Mouse (Mus musculus) hindbrain, embryonic 13.5 days (tissue): ENCODE results near the gene Dip2c. TPM values are rescaled to one million over a fixed set of nuclear protein-coding genes. Genes with fewer than 3 reads are reported as not detected.
A peak's percentile ranks its signal among the peaks of the same experiment; 100 is the strongest.

Experiments used
- ATAC-seq: fragments of 200-750 bp; cut with Nextera tagmentation; 2 replicates; pipeline ENCODE4 v1.8.0; 2017; ENCODE audit warnings: moderate TSS enrichment; ENCODE audit not compliant: low FRiP score
- H3K27ac ChIP-seq: fragments of 300-500 bp; sonication (generic); 2 replicates; pipeline ENCODE4 v1.5.1; 2015; ENCODE audit warnings: inconsistent platforms, mild to moderate bottlenecking, moderate library complexity
- H3K27me3 ChIP-seq: fragments of 300-500 bp; sonication (generic); 2 replicates; pipeline ENCODE4 v1.6.1; 2015; ENCODE audit warnings: mild to moderate bottlenecking, inconsistent platforms
- H3K36me3 ChIP-seq: fragments of 300-500 bp; sonication (generic); 2 replicates; pipeline ENCODE4 v1.6.1; 2015; ENCODE audit warnings: mild to moderate bottlenecking, inconsistent platforms
- H3K4me1 ChIP-seq: fragments of 300-500 bp; sonication (generic); replicated peaks from 2 replicates; pipeline ENCODE4 v1.6.1; 2015; ENCODE audit warnings: inconsistent platforms
- H3K4me2 ChIP-seq: fragments of 300-500 bp; sonication (generic); 2 replicates; pipeline ENCODE4 v1.6.1; 2015; ENCODE audit warnings: inconsistent platforms, mild to moderate bottlenecking, moderate library complexity
- H3K4me3 ChIP-seq: fragments of 300-500 bp; sonication (generic); 2 replicates; pipeline ENCODE4 v1.5.1; 2015; ENCODE audit warnings: mild to moderate bottlenecking, inconsistent platforms
- H3K9ac ChIP-seq: fragments of 300-500 bp; sonication (generic); 2 replicates; pipeline ENCODE4 v1.6.1; 2015; ENCODE audit warnings: mild to moderate bottlenecking, inconsistent platforms
- H3K9me3 ChIP-seq: fragments of 300-500 bp; sonication (generic); 2 replicates; pipeline ENCODE4 v1.6.1; 2016; ENCODE audit warnings: inconsistent platforms
- WGBS: fragments of 180-500 bp; shearing (Covaris S2); methylation state at CpG from one replicate; pipeline ENCODE4 v1.1.7; 2015; 5-methylcytosine and 5-hydroxymethylcytosine counted together
- polyA plus RNA-seq: library from polyadenylated mRNA; unstranded; fragments of >200 nt; fragmentation: Nextera tagmentation; extraction: Ambion mirVana; gene quantifications from 2 replicates; pipeline ENCODE4 v1.2.1, GENCODE M21; 2015

The Dip2c gene
- polyA plus RNA-seq, 1 experiment from 2014 or later: 10.2 TPM

GRCm38 (mm10) chr13:9430724-9431123 is 154.4 kb downstream of the Dip2c start:
- Histone ChIP-seq H3K27ac (no peak overlapping the region), H3K27me3 (no peaks in the 10 kb centered on the region), H3K36me3 (no peaks in the 10 kb centered on the region), H3K9me3 (0 out of 2 replicates have a peak, but pooled peaks cover 3% of the 10 kb centered on the region), H3K4me2 (no peak overlapping the region), H3K4me3 (no peak overlapping the region), H3K9ac (no peak overlapping the region), H3K4me1 (no peaks in the 10 kb centered on the region)
- no peak for ATAC-seq
- 95% methylated on average over 2 of the region's 2 CpGs for WGBS

- no peak for ATAC-seq
- H3K4me2 ChIP-seq: no peak overlapping the region
- no peak overlapping the region for H3K27ac ChIP-seq
- H3K36me3 ChIP-seq: no peaks in the 10 kb centered on the region
- no peak overlapping the region for H3K4me3 ChIP-seq
- H3K9ac ChIP-seq: no peak overlapping the region
- 0 out of 2 replicates have a peak, but pooled peaks cover 3% of the 10 kb centered on the region for H3K9me3 ChIP-seq
- no peaks in the 10 kb centered on the region for H3K4me1 ChIP-seq
- H3K27me3 ChIP-seq: no peaks in the 10 kb centered on the region
These were observed 155.1 kb downstream of the Dip2c start for GRCm38 (mm10) chr13:9431441-9431840.

- no peaks in the 10 kb centered on the region for H3K9me3 ChIP-seq
- WGBS: 90% methylated on average over 4 of the region's 4 CpGs
- H3K27me3 ChIP-seq: no peaks in the 10 kb centered on the region
- no peaks in the 10 kb centered on the region for H3K4me1 ChIP-seq
- H3K27ac ChIP-seq: no peak overlapping the region
- H3K4me2 ChIP-seq: no peak overlapping the region
- no peak for ATAC-seq
- no peak overlapping the region for H3K9ac ChIP-seq
- H3K36me3 ChIP-seq: no peaks in the 10 kb centered on the region
- no peak overlapping the region for H3K4me3 ChIP-seq
These were observed 166.7 kb downstream of the Dip2c start for GRCm38 (mm10) chr13:9443066-9443465.

- H3K27me3 ChIP-seq: no peaks in the 10 kb centered on the region
- H3K4me3 ChIP-seq: no peak overlapping the region
- no peak for ATAC-seq
- H3K9me3 ChIP-seq: no peaks in the 10 kb centered on the region
- no peaks in the 10 kb centered on the region for H3K4me1 ChIP-seq
- H3K27ac ChIP-seq: no peak overlapping the region
- H3K4me2 ChIP-seq: no peak overlapping the region
- H3K9ac ChIP-seq: no peak overlapping the region
- WGBS: 83% methylated on average over 6 of the region's 6 CpGs
- no peaks in the 10 kb centered on the region for H3K36me3 ChIP-seq
These were observed 169.4 kb downstream of the Dip2c start for GRCm38 (mm10) chr13:9445533-9446294.

- 95% methylated on average over 4 of the region's 4 CpGs for WGBS
- no peak overlapping the region for H3K9ac ChIP-seq
- no peaks in the 10 kb centered on the region for H3K27me3 ChIP-seq
- H3K4me2 ChIP-seq: no peak overlapping the region
- H3K4me1 ChIP-seq: no peaks in the 10 kb centered on the region
- no peak overlapping the region for H3K27ac ChIP-seq
- H3K4me3 ChIP-seq: no peak overlapping the region
- ATAC-seq: no peak
- no peaks in the 10 kb centered on the region for H3K36me3 ChIP-seq
- no peaks in the 10 kb centered on the region for H3K9me3 ChIP-seq
These were observed 170.3 kb downstream of the Dip2c start for GRCm38 (mm10) chr13:9446448-9447115.

GRCm38 (mm10) chr13:9450276-9450675 is 173.9 kb downstream of the Dip2c start:
- no peak overlapping the region for H3K27ac ChIP-seq
- no peak overlapping the region for H3K4me3 ChIP-seq
- H3K9ac ChIP-seq: no peak overlapping the region
- H3K36me3 ChIP-seq: no peaks in the 10 kb centered on the region
- H3K4me1 ChIP-seq: no peaks in the 10 kb centered on the region
- no peak overlapping the region for H3K4me2 ChIP-seq
- H3K9me3 ChIP-seq: no peaks in the 10 kb centered on the region
- WGBS: 92% methylated on average over 3 of the region's 3 CpGs
- no peaks in the 10 kb centered on the region for H3K27me3 ChIP-seq
- no peak for ATAC-seq

- Histone ChIP-seq H3K36me3 (no peaks in the 10 kb centered on the region), H3K4me2 (no peak overlapping the region), H3K4me3 (no peak overlapping the region), H3K4me1 (no peaks in the 10 kb centered on the region), H3K27me3 (no peaks in the 10 kb centered on the region), H3K9me3 (no peaks in the 10 kb centered on the region), H3K9ac (no peak overlapping the region), H3K27ac (no peak overlapping the region)
- no peak for ATAC-seq
- WGBS: 80% methylated on average over 3 of the region's 3 CpGs
These were observed 175.6 kb downstream of the Dip2c start for GRCm38 (mm10) chr13:9451952-9452351.

- no peaks in the 10 kb centered on the region for H3K9me3 ChIP-seq
- no peak overlapping the region for H3K4me3 ChIP-seq
- no peak for ATAC-seq
- 64% methylated on average over 4 of the region's 4 CpGs for WGBS
- no peak overlapping the region for H3K9ac ChIP-seq
- H3K36me3 ChIP-seq: no peaks in the 10 kb centered on the region
- no peaks in the 10 kb centered on the region for H3K4me1 ChIP-seq
- no peak overlapping the region for H3K4me2 ChIP-seq
- no peaks in the 10 kb centered on the region for H3K27me3 ChIP-seq
- H3K27ac ChIP-seq: no peak overlapping the region
These were observed 178.3 kb downstream of the Dip2c start for GRCm38 (mm10) chr13:9454426-9455177.

- Histone ChIP-seq H3K4me3 (no peak overlapping the region), H3K36me3 (no peaks in the 10 kb centered on the region), H3K4me1 (no peaks in the 10 kb centered on the region), H3K9me3 (no peaks in the 10 kb centered on the region), H3K9ac (no peak overlapping the region), H3K4me2 (no peak overlapping the region), H3K27me3 (no peaks in the 10 kb centered on the region), H3K27ac (no peak overlapping the region)
- 92% methylated on average over 1 of the region's 1 CpGs for WGBS
- no peak for ATAC-seq
These were observed 179.7 kb downstream of the Dip2c start for GRCm38 (mm10) chr13:9455979-9456378.

- Histone ChIP-seq H3K27ac (no peak overlapping the region), H3K4me2 (no peak overlapping the region), H3K4me1 (no peaks in the 10 kb centered on the region), H3K36me3 (no peaks in the 10 kb centered on the region), H3K27me3 (no peaks in the 10 kb centered on the region), H3K4me3 (no peak overlapping the region), H3K9ac (no peak overlapping the region), H3K9me3 (no peaks in the 10 kb centered on the region)
- no peak for ATAC-seq
- 86% methylated on average over 8 of the region's 8 CpGs for WGBS
These were observed 181.3 kb downstream of the Dip2c start for GRCm38 (mm10) chr13:9457420-9458308.

GRCm38 (mm10) chr13:9464457-9464856 is 188.1 kb downstream of the Dip2c start:
- no peaks in the 10 kb centered on the region for H3K36me3 ChIP-seq
- H3K9me3 ChIP-seq: no peaks in the 10 kb centered on the region
- WGBS: 84% methylated on average over 3 of the region's 3 CpGs
- no peak overlapping the region for H3K4me3 ChIP-seq
- H3K27me3 ChIP-seq: no peaks in the 10 kb centered on the region
- no peak overlapping the region for H3K4me2 ChIP-seq
- no peaks in the 10 kb centered on the region; the same call in 1 of the 2 replicates for H3K4me1 ChIP-seq
- H3K9ac ChIP-seq: no peak overlapping the region
- ATAC-seq: no peak
- H3K27ac ChIP-seq: no peak overlapping the region

- Histone ChIP-seq H3K4me2 (no peak overlapping the region), H3K27ac (no peak overlapping the region), H3K36me3 (no peaks in the 10 kb centered on the region), H3K27me3 (no peaks in the 10 kb centered on the region), H3K4me1 (no peaks in the 10 kb centered on the region; the same call in 1 of the 2 replicates), H3K9ac (no peak overlapping the region), H3K9me3 (no peaks in the 10 kb centered on the region), H3K4me3 (no peak overlapping the region)
- ATAC-seq: 0 out of 2 replicates have a peak, but pooled peaks have one; percentile 52
- WGBS: 36% methylated on average over 1 of the region's 1 CpGs
These were observed 190.9 kb downstream of the Dip2c start for GRCm38 (mm10) chr13:9467216-9467615.
